Mouse (Mus musculus): ENCODE measurements around the gene Ankrd55. TPM values are rescaled to one million over a fixed set of nuclear protein-coding genes. Genes with fewer than 3 reads are reported as not detected.

Ankrd55 gene
- polyA plus RNA-seq, 1 experiment, result 0.18 TPM

DNA sequence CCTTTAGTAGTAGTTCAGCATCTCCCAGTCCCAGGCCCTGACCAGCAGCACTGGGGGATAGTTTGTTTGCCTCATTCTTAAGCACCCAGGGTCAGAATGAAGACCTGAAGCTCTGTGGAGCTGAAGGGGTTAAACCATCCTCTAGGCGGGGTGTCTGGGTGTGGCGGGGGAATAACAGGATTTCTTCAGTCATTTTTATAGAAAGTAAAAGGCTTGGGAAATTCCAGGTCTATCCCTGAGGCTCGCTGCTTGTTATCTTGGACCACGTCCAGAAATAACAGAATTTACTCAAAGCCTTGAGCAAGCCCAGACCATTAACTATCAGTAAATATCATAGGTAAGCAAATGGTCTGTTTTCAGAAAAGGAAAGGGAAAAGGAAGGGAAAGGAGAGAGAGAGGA lies 39.3 kb downstream of the Ankrd55 start:
- no peaks in the 10 kb centered on the region for H3K79me2 ChIP-seq (ENCODE audit: control insufficient read depth, insufficient read depth)
- H3K4me3 ChIP-seq (ENCODE audit: insufficient read depth, poor library complexity, severe bottlenecking), result no peak overlapping the region
- no peaks in the 10 kb centered on the region for H3K27me3 ChIP-seq (ENCODE audit: control insufficient read depth, insufficient read depth, insufficient read length)
- no peak overlapping the region for H3ac ChIP-seq (ENCODE audit: control insufficient read depth, insufficient read length, low read depth)
- H3K79me3 ChIP-seq (ENCODE audit: low read depth), result no peaks in the 10 kb centered on the region
- no peaks in the 10 kb centered on the region for H3K36me3 ChIP-seq (ENCODE audit: control insufficient read depth, insufficient read depth)
- no peak for TF ChIP-seq MAX (IDR thresholded peaks at IDR 0.05)
- TF ChIP-seq FOSL1 (IDR thresholded peaks at IDR 0.05; ENCODE audit: insufficient read depth, low read length, poor library complexity, severe bottlenecking), result no peak
- no peak for TF ChIP-seq MYOG (IDR thresholded peaks at IDR 0.05; ENCODE audit: control insufficient read depth, extremely low read depth, insufficient read length)
- no peak for TF ChIP-seq CEBPB (IDR thresholded peaks at IDR 0.05; ENCODE audit: low read depth)
- TF ChIP-seq CTCF (IDR thresholded peaks at IDR 0.05; ENCODE audit: control insufficient read depth, insufficient read depth, insufficient read length), result no peak
- no peak for TF ChIP-seq MYOD1 (IDR thresholded peaks at IDR 0.05; ENCODE audit: control insufficient read depth, insufficient read length, low read depth)
- no peak for TF ChIP-seq USF1 (IDR thresholded peaks at IDR 0.05; ENCODE audit: low read depth)

DNA sequence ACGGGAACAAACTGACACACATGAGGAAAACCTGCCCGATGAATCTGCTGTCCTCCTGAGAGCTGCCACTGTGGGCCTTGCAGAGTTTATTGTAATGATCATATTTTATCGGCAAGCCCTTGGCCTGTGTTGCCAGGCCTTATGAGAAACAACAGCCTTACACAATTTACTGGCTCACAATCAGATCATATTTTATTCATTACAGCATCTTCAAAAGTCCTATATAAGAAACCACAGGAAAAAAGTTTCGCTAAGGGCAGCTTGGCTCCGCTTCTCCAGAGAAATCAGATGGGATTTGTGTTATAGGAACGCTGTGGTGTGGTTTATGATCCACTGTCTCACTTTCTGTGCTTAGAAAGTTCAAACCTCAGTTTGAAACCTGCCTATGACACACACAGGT lies 42.0 kb downstream of the Ankrd55 start:
- no peak for TF ChIP-seq MYOD1 (IDR thresholded peaks at IDR 0.05; ENCODE audit: control insufficient read depth, insufficient read length, low read depth)
- Histone ChIP-seq H3ac (ENCODE audit: control insufficient read depth, insufficient read length, low read depth) (no peak overlapping the region), H3K36me3 (ENCODE audit: control insufficient read depth, insufficient read depth) (no peaks in the 10 kb centered on the region), H3K4me3 (ENCODE audit: insufficient read depth, poor library complexity, severe bottlenecking) (no peak overlapping the region), H3K27me3 (ENCODE audit: control insufficient read depth, insufficient read depth, insufficient read length) (no peaks in the 10 kb centered on the region), H3K79me3 (ENCODE audit: low read depth) (no peaks in the 10 kb centered on the region), H3K79me2 (ENCODE audit: control insufficient read depth, insufficient read depth) (no peaks in the 10 kb centered on the region)

- Histone ChIP-seq H3K27me3 (ENCODE audit: control insufficient read depth, insufficient read depth, insufficient read length) (no peaks in the 10 kb centered on the region), H3ac (ENCODE audit: control insufficient read depth, insufficient read length, low read depth) (no peak overlapping the region), H3K79me3 (ENCODE audit: low read depth) (no peaks in the 10 kb centered on the region), H3K79me2 (ENCODE audit: control insufficient read depth, insufficient read depth) (no peaks in the 10 kb centered on the region), H3K4me3 (ENCODE audit: insufficient read depth, poor library complexity, severe bottlenecking) (no peak overlapping the region), H3K36me3 (ENCODE audit: control insufficient read depth, insufficient read depth) (no peaks in the 10 kb centered on the region)
- TF ChIP-seq FOSL1 (IDR thresholded peaks at IDR 0.05; ENCODE audit: insufficient read depth, low read length, poor library complexity, severe bottlenecking), result no peak
- no peak for TF ChIP-seq MAX (IDR thresholded peaks at IDR 0.05)
- TF ChIP-seq CEBPB (IDR thresholded peaks at IDR 0.05; ENCODE audit: low read depth), result no peak
- no peak for TF ChIP-seq USF1 (IDR thresholded peaks at IDR 0.05; ENCODE audit: low read depth)
- no peak for TF ChIP-seq MYOG (IDR thresholded peaks at IDR 0.05; ENCODE audit: control insufficient read depth, extremely low read depth, insufficient read length)
- TF ChIP-seq MYOD1 (IDR thresholded peaks at IDR 0.05; ENCODE audit: control insufficient read depth, insufficient read length, low read depth), result no peak
- no peak for TF ChIP-seq CTCF (IDR thresholded peaks at IDR 0.05; ENCODE audit: control insufficient read depth, insufficient read depth, insufficient read length)
Observed at GRCm38 (mm10) chr13:112330919-112331681, 42.8 kb downstream of the Ankrd55 start.

GRCm38 (mm10) chr13:112331682-112332061 lies 43.4 kb downstream of the Ankrd55 start:
- Histone ChIP-seq H3ac (ENCODE audit: control insufficient read depth, insufficient read length, low read depth) (no peak overlapping the region), H3K79me2 (ENCODE audit: control insufficient read depth, insufficient read depth) (no peaks in the 10 kb centered on the region), H3K4me3 (ENCODE audit: insufficient read depth, poor library complexity, severe bottlenecking) (no peak overlapping the region), H3K79me3 (ENCODE audit: low read depth) (no peaks in the 10 kb centered on the region), H3K36me3 (ENCODE audit: control insufficient read depth, insufficient read depth) (no peaks in the 10 kb centered on the region), H3K27me3 (ENCODE audit: control insufficient read depth, insufficient read depth, insufficient read length) (no peaks in the 10 kb centered on the region)
- TF ChIP-seq CEBPB (IDR thresholded peaks at IDR 0.05; ENCODE audit: low read depth), result no peak
- TF ChIP-seq MYOD1 (IDR thresholded peaks at IDR 0.05; ENCODE audit: control insufficient read depth, insufficient read length, low read depth), result no peak
- TF ChIP-seq FOSL1 (IDR thresholded peaks at IDR 0.05; ENCODE audit: insufficient read depth, low read length, poor library complexity, severe bottlenecking), result no peak
- no peak for TF ChIP-seq USF1 (IDR thresholded peaks at IDR 0.05; ENCODE audit: low read depth)
- TF ChIP-seq MYOG (IDR thresholded peaks at IDR 0.05; ENCODE audit: control insufficient read depth, extremely low read depth, insufficient read length), result no peak

DNA sequence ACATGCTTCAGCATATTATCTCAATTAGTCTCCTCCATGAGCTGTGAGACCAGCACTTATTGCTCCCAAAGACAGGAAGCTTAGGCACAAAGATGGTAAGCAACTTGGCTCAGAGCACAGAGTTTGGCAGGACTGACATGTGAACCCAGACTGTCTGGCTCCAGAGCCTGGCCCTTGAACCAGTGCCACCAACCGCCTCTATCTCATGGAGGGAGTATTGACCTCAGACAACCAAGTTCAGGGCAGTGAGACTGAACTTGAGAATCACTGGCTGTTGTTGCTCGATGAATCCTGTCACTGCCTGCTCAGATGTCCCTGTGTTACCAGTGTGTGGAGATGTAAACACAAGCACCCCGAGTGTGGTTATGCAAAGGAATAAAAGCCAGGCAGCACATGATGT lies 47.3 kb downstream of the Ankrd55 start:
- TF ChIP-seq USF1 (IDR thresholded peaks at IDR 0.05; ENCODE audit: low read depth) (no peak), MAX (IDR thresholded peaks at IDR 0.05) (no peak), CEBPB (IDR thresholded peaks at IDR 0.05; ENCODE audit: low read depth) (no peak), FOSL1 (IDR thresholded peaks at IDR 0.05; ENCODE audit: insufficient read depth, low read length, poor library complexity, severe bottlenecking) (no peak), MYOG (IDR thresholded peaks at IDR 0.05; ENCODE audit: control insufficient read depth, extremely low read depth, insufficient read length) (no peak)
- H3ac ChIP-seq (ENCODE audit: control insufficient read depth, insufficient read length, low read depth), result no peak overlapping the region
- no peak overlapping the region for H3K4me3 ChIP-seq (ENCODE audit: insufficient read depth, poor library complexity, severe bottlenecking)
- H3K27me3 ChIP-seq (ENCODE audit: control insufficient read depth, insufficient read depth, insufficient read length), result no peaks in the 10 kb centered on the region
- no peaks in the 10 kb centered on the region for H3K79me2 ChIP-seq (ENCODE audit: control insufficient read depth, insufficient read depth)
- H3K79me3 ChIP-seq (ENCODE audit: low read depth), result no peaks in the 10 kb centered on the region
- no peaks in the 10 kb centered on the region for H3K36me3 ChIP-seq (ENCODE audit: control insufficient read depth, insufficient read depth)

DNA sequence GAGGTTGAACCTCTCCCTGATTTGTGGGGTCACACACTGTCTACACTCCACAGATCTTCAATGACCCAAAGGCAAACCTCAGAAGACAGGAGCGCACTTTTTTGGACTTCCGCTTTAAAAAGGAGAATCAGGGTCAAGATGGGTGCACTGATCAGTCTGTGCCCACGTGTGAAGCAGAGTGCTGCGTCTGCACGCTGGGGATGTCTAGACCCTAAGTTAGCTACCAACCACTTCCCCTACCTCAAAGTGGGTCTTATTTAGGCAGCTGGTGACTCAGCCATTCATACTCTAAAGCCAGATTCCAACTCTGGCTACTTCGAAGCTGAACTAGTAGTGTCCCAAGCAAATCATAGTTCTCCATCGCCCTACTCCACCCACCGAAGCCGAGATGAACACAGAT lies 48.9 kb downstream of the Ankrd55 start:
- Histone ChIP-seq H3K36me3 (ENCODE audit: control insufficient read depth, insufficient read depth) (no peaks in the 10 kb centered on the region), H3K4me3 (ENCODE audit: insufficient read depth, poor library complexity, severe bottlenecking) (no peak overlapping the region), H3K27me3 (ENCODE audit: control insufficient read depth, insufficient read depth, insufficient read length) (no peaks in the 10 kb centered on the region), H3ac (ENCODE audit: control insufficient read depth, insufficient read length, low read depth) (no peak overlapping the region), H3K79me2 (ENCODE audit: control insufficient read depth, insufficient read depth) (no peaks in the 10 kb centered on the region), H3K79me3 (ENCODE audit: low read depth) (no peaks in the 10 kb centered on the region)
- TF ChIP-seq FOSL1 (IDR thresholded peaks at IDR 0.05; ENCODE audit: insufficient read depth, low read length, poor library complexity, severe bottlenecking) (no peak), USF1 (IDR thresholded peaks at IDR 0.05; ENCODE audit: low read depth) (no peak), MYOG (IDR thresholded peaks at IDR 0.05; ENCODE audit: control insufficient read depth, extremely low read depth, insufficient read length) (no peak), MYOD1 (IDR thresholded peaks at IDR 0.05; ENCODE audit: control insufficient read depth, insufficient read length, low read depth) (no peak), CEBPB (IDR thresholded peaks at IDR 0.05; ENCODE audit: low read depth) (no peak), MAX (IDR thresholded peaks at IDR 0.05) (no peak), CTCF (IDR thresholded peaks at IDR 0.05; ENCODE audit: control insufficient read depth, insufficient read depth, insufficient read length) (no peak)
